Mouse (Mus musculus) v-Abl transformed pro-B cells (cell line): ENCODE data around the gene Sidt1.

Experiments used
- in situ Hi-C, 2 experiments: fragments of 400-800 bp; cut with MboI; formaldehyde crosslinking; loops; one replicate each; pipeline ENCODE4 v1.15.1; 2025; ENCODE audit not compliant: unreplicated experiment in 2 of 2

Gene Sidt1

DNA sequence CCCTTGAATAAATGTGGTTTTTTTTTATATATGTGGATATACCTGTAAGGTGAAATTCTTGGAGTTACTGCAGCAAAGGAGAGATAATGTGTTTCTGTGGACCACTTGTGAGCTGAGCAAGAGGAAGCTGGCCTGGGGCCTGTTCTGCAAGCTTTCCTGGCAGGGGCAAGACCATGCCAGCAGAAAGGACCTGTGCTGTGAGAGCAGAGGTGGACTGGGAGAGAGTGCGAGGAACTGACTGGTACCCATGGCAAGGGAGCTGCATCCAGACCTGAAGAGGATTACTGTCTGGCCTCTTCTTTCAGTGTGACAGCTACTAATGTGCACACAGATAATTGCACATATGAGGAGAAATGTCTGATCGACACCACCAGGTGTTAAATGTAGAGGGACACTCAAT is 142.0 kb downstream of the Sidt1 start:
- in situ Hi-C loops = no loop called here
